Mouse (Mus musculus): ENCODE data around the gene Gm7358.
"Not testable (repeated sequence)": the region's sequence is repeated elsewhere in the genome, so short reads cannot be mapped to it uniquely, and the experiment has no call there.

The Gm7358 gene

DNA sequence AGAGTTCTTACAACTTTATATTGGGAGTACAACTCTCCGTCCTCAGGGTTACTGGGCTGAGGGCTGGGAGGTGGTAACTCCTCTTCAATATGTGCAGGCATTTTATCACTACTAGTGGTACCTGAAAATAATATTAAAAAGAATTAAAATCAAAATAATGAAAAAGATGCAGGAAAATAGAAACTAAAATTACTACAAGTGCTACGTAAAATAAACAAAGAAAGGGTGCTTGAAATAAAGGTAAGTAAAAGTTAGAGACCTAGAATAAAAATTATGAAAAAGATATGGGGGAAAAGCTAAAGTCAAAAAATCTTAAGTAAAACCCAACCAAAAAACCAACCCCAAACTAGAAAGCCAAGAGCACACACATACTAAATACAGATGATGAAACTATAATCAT, at the start of gene Gm7358:
Gene Gm7358 (minus strand): TSS at position 101 of the 400 bp plus-strand sequence.
- ATAC-seq (ENCODE audit: insufficient number of reproducible peaks, low FRiP score, low TSS enrichment) = not testable (repeated sequence)

GRCm38 (mm10) chr17:14103018-14103417, 43.7 kb upstream of the Gm7358 start:
- not testable (repeated sequence) for ATAC-seq (ENCODE audit: insufficient number of reproducible peaks, low FRiP score, low TSS enrichment)

DNA sequence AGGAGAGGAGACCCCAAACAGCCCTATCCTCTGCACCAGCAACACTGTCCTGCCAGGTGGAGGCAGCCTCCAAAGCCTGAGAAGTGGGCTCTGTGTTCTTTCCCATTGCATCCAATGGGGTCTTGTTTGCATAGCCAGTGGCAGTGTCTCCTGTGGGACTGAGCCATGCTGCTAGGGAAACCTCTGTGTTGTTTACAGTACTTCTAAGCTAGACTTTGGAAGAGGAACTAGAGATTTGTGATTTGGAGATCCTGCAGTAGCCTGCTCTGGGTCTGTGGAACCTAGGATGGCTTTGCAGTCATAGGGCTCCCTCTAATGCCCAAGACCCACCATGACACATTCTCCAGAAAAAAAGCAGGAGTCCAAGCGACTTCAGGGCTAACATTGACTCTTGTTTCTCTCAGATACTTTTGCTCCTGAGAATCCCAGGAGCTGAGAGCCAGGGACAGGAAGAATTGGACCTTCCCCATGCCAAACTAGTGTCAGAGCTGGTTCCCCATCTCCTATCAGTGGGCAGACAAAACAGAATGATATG, 42.2 kb upstream of the Gm7358 start:
- ATAC-seq (ENCODE audit: insufficient number of reproducible peaks, low FRiP score, low TSS enrichment) = not testable (repeated sequence)

DNA sequence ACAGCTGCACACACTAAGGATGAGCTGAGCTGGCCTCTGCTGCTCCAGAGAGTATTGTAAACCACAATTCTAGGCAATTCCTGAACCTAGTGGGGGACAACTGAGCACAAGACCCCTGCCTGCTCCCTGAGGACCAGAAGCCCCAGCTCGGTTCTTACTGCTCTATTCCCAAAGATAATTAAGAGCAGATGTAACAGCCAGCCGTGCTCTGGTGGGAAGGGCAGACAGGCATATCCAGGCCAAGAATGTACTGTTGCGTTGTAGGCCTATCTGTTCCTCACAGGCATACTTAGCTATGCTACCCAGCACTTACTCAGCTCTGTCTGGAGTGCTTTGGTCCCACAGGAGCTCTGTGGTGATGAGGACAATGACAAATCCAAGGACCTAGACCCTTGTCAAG, 40.6 kb upstream of the Gm7358 start:
- not testable (repeated sequence) for ATAC-seq (ENCODE audit: insufficient number of reproducible peaks, low FRiP score, low TSS enrichment)

GRCm38 (mm10) chr17:14094165-14094564, 34.8 kb upstream of the Gm7358 start:
- ATAC-seq (ENCODE audit: insufficient number of reproducible peaks, low FRiP score, low TSS enrichment) = not testable (repeated sequence)

DNA sequence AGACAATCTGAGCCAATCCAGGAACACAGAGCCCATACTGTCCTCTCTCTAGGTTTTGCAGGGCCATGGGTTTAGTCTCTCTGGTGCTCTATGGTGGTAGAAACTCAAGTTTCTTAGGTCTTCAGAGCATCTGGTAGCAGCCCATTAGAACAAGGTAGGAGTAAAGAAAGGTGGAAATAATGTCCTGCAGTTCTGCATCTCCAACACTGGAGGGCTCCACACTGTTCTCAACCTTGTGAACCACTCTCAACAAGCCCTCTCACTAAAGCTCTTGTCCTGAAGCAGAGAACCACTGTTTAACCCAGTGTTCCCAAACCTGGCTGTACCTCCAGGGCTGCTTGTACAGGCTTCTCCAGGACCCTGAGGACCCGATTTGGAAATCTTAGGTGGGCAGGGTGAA, 27.3 kb upstream of the Gm7358 start:
- not testable (repeated sequence) for ATAC-seq (ENCODE audit: insufficient number of reproducible peaks, low FRiP score, low TSS enrichment)

DNA sequence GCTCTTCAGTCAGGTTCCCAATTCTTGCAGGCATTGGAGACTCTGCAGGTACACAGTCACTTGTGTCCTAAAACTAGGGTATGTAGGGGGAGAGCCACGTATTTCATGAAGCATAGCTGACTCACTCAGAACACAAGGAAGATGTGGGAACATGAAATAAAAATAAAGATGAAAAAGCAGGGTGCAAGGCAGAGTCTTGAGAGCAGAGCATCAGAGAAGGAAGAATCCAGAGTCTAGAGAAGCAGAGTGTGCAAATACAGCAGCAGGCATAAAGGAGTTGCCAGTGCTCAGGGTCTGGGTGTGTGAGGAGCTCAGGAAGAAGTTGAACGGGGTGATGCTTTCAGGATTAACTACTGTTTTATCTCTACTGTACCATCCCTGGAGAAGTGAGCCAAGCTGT, 17.5 kb downstream of the Gm7358 start:
- ATAC-seq (ENCODE audit: insufficient number of reproducible peaks, low FRiP score, low TSS enrichment) = not testable (repeated sequence)

GRCm38 (mm10) chr17:14037012-14037411, 22.3 kb downstream of the Gm7358 start:
- not testable (repeated sequence) for ATAC-seq (ENCODE audit: insufficient number of reproducible peaks, low FRiP score, low TSS enrichment)

DNA sequence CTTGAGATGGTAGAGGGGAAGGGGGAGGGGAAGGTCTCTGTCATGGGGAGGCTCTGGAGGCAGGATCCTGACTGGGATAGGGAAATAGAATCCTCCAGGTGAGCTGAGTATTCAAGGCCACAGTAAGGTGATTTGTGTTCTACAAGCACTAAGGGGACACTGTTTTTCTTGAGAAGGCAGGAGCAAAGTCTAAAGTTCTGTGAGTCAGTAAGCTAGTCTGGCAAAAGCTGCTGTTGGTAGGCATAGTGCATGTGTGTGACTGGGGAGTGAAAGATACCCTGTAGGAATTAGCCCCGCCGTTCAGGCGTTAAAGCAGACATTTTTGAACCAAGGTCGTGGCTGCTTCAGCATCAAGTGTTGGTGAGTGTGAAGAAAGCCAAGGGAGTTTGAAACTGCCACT, 23.2 kb downstream of the Gm7358 start:
- not testable (repeated sequence) for ATAC-seq (ENCODE audit: insufficient number of reproducible peaks, low FRiP score, low TSS enrichment)

Data from cerebellum, adult (tissue).